Mouse (Mus musculus) ovary, postnatal 14 days (tissue): ENCODE measurements at regions not wholly inside any gene's neighbourhood (a gene's known extent, or its start where the extent isn't known, plus 50 kb on each side); places are given as distances from the start of the nearest gene placed in this dataset.

Experiments used
- DNase-seq: peaks from one replicate; pipeline ENCODE4 v3.0.0; 2022; ENCODE audit warnings: low spot score

DNA sequence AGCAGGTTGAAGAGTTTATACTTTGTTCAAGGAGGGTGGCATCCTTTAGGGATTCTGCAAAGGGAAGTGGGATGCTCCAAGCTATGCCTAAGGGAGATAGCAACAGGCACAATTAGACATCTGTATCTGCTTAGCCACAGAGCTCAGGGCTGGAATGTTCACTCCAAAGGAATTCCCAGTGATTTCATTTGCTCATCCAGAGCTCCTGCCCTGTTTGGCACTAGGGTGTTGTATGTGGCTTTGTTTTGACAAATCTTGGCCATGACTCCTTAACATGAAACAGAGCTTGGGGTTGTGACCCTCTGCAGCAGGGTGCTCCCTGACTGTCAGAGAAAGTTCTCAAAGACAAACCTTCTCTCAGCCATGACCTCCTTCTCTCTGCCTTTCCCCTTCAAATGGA is 194.8 kb upstream of the 1810046K07Rik start:
- no peak for DNase-seq

DNA sequence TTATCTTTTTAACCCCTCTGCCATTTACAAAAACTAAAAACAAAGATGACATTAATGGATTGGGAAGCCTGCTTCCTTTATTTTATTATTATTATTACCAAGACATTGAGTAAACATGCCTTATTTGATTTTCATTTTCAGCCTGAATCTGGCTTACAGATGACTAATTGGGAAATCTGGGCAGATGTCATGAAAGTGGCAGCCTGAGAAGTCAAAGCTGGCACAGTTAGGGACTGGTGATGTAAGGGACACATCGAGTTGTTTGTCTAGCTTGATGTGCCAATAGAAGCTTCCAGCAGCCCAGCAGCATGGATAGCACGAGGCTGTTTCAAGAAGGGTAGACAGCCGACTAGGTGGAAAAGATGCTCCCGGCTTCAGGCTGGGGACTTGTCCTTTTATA is 197.2 kb upstream of the 1810046K07Rik start:
- DNase-seq, result no peak

DNA sequence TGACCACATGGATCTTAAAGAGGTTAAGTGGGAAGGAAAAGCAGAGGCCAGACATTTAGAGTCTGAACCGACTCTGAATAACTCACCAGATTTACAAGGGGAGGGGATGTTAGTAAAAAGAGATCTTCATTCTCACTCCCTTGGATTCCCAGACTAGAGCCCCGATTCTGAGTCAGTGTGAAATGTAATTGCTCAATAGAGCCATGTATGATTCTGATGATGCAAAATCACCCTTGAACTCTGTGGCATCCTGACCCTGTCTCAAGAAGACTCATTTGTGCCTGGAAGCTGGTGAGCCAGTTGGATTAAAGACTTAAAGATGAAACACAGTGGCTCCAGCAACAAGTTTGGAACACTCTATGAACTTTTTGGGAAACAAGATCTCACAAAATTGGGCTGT is 210.2 kb upstream of the 1810046K07Rik start:
- DNase-seq, result no peak

DNA sequence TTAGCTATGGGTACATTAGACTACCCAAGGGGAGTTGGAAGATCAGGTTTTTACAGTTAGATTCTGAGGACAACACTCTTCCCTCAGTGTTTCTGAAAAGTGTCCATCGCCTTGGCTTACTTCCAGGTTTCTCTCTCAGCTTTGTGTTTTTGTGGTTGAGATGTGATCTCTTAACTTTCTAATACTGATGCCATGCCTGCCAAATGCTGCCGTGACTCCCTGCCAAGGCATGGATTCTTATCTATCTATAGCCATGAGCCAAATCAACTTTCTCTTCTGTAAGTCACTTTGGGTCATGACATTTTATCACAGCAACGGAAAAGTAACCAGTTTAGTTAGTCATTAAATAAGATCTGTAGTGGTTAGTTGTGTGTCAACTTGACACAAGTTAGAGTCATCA is 213.2 kb upstream of the 1810046K07Rik start:
- no peak for DNase-seq

DNA sequence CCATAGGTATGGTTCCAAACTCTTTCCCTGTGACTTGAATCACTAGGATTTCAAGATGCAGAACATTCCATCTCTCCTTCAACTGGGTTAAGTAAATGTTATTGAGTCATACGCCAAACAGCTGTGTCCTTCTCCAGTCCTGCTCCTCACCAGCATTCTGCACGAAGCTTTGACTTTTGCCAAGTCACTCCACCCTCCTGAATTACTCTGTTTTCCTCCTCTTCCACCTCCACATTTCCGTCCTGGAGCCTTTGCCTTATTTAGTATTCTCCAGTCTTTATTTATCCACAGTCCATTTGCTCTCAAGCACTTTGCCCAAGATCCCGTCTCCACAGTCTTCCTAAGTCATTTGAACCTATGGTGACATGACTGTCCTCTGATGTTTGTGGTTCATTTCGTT is 193.1 kb upstream of the Arhgap20 start:
- no peak for DNase-seq

DNA sequence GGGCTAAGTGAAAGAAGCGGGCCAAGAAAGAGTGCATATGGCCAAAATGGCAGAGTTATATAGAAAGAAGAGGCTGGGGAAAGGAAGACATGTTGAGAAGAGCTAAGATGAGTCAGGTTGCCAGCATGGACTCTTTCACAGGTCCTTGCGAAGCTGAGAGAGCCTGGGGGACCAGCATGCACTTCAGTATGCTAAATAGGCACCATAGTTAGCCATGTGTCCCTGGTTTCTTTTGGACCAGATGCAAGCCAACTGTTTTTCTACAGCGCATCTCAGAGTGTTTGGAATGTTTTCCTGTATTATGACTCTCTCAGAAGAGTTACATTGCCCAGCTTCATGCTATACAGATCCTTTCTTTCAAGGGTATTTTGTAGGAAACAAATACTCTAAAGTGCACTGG is 183.5 kb upstream of the Arhgap20 start:
- no peak for DNase-seq

DNA sequence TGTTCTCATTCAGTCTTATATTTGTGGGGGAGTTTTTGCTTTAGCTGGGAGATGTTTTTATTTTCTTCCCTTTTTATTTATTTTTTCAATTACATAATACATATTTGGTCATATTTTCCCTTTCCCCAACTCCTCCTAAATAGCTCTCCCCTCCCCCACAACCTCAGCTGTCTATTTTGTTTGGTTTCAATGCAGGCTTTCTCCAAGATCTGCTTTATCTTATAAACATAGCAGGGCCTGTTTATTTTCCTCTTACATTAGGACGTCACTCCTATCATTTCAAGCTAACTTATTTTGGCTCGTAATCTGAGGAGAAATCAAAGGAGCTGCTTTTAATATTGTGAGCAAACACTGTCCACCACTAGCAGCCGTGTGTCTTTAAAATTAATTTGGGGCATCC is 171.4 kb upstream of the Arhgap20 start:
- no peak for DNase-seq

DNA sequence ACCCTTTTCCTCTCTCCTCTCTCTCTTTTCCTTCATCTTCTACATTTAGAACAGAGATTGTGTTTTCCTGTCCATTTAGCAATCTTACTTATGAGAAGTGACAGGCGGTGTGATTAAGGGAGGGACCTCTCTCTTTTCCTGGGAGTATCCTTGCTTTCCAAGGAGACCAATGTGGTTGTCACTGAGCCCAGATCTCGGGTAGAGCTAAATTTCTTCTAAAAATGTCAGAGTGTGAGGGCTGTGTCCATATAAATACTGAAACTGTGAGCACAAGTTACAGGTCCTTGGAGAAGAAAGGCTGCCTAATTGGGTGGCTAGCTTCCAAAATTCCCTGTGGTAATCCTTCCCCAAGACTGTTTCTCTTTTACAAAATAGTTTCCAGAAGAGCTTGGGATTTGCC is 166.4 kb upstream of the Arhgap20 start:
- no peak for DNase-seq

DNA sequence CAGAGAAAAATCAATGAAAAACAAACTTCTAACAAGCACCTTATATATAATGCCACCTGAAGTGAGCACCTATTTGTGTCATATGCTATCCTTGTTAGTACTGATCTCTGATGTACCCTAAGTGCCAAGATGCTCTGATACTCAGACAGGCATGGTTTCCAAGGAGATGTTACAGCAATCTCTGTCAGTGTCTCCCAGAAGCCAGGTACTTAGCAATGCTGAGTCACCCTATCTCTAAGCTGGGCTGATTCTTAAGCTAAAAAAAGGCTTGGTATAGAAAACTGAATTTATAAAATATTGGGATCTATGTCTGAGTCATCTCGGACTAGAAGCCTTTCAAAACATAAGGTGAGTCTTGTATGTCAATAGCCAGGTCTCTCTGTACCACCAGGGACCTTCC is 157.0 kb upstream of the Arhgap20 start:
- no peak for DNase-seq

DNA sequence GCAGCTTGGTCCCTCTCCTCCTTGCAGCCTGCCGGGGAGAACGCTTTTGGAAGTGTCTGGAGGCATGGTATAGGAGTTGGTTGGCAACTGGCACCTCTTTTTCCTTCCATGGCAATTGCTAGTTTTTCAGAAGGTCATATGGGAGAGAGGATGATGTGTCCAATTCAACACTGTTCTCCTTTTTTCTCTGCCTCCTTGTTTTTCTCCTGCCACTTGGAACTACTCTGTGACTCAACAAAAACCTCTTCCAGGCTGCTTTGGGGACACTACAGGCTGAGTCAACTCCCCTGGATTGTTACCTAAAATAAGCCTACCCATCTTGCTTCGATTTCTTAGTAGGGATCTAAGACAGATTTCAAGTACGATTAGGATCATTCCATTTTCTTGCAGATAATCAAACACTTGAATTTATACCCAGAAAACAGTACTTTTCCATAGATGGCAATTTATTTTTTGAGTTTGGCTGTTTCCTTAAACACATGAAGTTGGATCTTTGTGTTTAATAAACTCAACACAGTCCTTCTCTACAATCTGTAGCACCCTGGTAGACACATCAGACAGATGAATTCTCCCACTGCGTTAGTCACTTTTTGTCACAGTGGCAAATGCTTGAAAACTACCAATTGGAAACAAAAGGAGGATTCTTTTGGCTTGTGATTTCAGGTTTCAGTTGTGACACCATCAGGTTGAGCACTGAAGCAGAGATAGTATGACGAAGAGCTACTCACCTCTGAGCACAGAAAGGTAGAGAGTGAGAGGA is 156.3 kb upstream of the Arhgap20 start:
- no peak for DNase-seq

DNA sequence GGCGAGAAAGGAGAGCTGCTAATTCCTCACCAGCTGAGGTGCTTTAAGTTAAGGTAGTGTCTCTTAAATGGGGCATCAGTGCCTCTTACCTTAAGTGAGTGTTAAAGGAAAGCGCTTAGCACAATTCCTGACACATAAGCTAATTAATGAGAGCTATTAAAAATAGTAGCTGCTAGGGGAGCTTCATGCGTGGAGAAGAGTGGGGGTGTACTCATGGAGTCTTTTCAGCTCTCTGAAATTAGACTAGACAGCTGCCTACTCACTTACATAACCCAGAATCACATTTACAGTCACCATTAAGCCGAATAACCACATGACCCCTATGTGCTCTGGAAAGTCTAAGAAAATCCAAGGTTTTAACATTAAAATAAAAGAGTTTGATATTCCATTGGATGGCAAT is 139.0 kb upstream of the Arhgap20 start:
- no peak for DNase-seq

DNA sequence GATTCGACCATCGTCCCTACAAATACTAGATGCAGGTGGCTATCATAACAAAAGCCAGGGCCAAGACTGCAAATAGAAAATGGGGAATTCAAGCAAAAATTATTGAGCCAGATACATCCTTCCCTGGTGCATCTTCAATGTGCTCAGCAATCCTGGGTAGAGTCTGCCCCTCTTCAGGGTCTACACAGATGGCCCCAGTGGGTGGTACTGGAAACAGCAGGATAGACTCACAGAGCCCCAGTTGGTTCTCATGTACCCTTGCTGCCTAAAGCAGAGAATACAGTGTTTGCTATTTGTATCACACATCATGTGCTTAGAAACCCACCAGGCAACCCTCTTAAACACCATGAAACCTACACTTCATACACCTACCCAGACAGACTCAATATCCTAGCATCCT is 129.0 kb upstream of the Arhgap20 start:
- no peak for DNase-seq

DNA sequence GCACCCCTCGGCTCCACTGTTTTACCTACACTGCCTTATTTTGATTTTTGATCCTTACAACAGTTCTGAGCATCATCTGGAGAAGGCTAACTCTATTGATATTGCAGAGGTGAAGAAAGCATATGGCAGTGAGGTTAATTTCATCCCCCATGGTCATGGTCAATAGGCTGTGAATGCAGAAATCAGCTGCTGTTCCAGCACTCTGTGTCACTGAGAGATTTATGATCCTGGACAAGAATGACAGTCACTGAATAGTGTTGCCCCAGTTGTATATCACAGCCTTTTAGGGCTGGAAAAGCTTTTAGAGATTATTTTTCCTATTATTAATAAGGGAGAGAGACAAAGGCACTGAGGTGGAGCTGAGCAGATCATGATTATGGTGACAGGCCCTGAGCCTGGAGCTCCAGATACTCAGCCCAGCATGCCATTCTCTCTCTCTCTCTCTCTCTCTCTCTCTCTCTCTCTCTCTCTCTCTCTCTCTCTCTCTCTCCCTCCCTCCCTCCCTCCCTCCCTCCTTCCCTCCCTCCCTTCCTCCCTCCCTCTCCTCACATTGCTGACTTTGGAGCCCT is 128.5 kb upstream of the Arhgap20 start:
- DNase-seq, result no peak

DNA sequence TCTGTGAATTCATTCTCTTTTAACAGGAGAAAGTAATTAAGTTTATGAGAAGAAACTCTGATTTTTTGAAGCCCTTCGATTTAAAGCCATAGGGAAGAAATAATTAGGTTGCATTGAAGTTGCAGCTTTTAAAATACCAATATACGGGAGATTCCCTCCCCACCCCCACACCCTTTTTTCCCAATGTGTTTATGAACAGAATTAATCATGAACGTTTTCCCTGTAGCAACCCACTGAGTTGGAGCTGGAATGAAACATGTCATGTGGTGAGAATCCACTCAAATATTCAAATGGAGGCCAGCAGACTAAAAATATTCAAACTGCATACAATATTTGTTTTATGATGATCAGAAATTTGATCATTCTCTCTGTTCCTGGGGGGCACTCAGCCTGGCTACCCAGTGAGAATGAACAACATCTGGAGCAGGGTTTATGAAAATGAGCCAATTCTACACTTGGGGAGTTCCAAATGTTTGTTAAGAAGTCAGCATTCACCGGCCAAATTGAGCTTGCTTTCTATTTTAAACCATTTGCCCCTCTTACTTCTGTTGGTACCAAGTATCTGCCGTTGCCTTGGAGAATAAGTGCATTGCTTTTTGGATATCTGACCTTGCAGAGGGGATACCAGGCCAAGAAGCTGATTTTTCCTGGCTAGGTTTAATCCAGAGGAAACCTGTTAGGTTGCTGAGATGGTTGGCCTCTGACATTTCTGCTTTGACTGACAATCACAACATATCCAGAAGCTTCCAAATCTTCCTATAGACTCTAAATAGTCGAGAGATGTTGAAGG is 127.8 kb upstream of the Arhgap20 start:
- no peak for DNase-seq

DNA sequence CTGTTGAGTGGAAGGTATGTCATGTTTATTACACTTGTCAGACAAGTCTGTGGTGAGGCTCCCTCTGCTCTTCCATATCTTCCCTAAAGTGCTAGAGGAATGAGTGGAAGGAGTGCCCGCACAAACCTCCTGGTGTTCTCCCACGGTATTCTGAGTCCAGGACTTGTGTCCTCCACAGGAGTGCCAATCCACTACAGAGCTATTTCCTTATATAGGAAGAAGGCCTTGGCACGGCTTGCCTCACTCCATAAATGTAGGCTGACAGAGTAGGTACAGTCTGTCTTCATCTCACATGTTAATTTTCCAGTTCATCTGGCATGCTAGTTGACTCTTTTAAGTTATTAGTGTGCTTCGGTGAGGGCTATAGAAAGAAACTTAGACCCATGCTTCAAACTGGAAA is 123.4 kb upstream of the Arhgap20 start:
- DNase-seq, result no peak

DNA sequence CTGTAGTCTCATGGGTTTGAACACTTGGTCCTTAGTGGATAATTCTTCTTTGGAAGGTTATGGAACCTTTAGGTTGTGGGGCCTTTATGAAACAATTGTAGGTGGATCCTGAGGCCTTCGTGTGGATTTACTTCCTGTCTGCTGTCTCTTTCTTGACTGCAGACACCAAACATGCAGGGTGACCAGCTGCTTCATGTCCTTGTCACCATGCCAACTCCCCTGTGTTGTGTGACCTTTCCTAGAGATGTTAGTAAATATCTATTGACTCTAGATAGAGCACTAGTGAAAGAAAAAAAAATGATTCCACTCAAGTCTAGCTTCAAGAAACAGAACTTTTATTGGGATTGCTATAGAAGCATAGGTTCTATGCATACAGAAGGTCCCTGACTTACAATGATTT is 119.7 kb upstream of the Arhgap20 start:
- DNase-seq, result no peak

DNA sequence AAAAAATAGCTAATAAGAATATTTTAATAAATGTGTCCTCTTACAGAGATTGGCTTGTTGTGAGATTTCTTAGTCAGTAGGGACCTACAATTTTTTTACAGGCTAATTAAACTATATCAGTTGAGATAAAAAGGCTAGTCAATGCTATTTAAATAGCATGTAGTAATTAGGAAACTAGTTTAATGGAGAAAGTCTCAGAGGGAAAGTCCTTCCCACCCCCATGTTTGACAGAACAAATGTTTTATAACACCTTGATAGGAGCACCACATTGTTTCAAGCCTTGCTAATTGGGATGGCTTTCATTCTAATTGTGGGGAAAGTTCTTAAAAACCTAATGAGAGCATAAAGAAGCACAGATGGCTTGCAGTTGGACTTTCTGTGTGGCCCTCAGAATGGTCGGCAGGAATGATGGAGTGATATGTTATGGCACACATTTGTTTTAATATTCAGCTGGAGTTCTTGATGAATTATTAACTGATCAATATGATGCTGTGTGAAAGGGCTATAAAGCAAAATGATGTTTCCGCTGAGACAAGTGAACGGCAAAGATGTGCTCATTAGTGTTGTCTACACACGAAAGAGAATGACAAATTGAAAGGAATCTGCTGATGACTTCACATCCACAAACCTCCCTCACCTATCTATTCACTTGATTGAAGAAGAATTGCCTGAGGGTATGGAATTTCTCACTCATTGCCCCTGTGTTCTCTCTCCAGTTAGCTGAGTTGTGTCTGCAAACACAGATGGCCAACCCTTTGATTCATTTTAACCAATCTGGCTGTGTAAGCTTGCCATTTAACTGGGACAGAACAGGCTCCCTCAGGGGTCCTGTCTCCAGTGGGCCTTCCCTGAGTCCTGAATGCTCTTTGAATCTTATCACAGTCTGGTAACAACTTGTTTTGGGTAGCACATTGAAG is 111.5 kb upstream of the Arhgap20 start:
- no peak for DNase-seq

DNA sequence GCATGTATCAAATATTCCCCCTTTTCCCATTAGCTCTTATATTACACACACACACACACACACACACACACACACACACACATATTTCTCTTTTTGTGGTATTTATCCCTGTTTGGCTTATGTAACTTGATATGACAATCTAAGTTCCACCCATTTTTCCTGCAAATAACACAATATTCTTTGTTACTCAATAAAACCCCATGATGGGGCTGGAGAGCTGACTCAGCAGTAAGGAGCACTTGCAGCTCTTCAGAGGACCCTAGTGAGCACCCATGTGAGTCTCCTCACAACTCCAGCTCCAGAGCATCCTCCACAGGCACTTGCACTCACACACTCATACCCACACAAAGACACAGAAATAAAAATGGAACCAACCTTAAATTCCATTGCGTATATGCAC is 110.5 kb upstream of the Arhgap20 start:
- DNase-seq, result no peak

DNA sequence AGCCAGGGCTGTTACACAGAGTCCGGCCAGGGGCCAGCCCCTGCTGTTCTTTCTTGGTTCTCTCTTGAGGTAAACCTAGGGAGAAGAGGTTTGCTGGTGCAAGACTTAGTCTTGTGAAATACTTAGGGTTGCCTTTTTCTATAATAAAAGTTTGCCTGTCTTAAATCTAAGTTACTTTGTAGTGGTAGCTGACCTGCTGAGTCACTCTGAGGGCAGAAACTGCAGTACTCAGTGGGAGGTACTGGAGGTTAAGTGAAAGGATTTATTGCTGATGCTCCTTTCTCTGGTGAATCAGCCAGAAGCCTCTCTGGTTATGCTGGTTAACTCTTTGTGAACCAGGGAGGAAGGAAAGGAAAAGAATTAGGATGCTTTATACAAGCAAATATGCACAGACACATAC is 107.3 kb upstream of the Arhgap20 start:
- DNase-seq, result no peak

DNA sequence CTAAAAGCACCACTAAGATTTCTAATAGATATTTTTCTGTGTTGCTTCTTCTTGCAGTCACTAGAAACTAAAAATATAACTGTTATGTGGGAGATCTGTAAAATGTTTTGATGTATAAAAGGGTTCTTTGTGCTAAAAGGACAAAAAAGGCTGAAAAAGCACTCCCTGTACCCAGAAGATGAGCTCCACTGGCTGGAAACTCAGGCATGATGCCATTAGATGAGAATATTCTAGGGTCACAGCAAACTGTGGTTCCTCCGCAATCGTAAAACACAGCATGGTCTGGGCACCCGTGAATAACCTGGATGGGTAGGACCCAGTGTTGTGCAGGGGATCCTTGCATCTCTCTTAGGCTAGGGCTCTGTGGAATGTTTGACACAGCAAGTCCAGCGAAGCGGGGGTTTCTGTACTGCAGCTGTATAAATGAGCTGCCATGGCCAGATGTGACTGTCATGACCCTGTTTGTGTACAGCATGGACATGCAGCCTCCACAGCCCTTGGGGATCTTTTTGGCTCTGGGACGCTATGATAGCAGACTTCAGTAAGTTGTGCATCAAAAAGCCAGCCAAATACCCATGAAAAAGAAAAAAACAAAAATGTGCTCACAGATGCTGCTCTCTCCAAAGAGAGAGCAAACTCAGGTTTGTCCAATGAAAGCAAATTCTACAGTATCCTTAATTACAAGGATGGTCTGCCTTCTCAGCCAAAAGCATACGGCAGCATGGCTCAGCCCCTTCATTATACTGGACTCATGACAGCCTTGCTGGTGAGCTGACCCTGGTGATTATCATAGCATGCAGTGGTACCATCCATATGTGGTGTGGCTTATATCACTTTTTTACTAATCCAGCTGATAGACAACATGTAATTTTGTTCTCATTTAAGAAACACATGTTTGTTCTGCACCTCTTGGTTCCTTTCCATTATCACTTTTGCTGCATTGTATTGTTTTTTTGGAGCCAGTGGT is 103.9 kb upstream of the Arhgap20 start:
- DNase-seq, result peak; percentile 12

DNA sequence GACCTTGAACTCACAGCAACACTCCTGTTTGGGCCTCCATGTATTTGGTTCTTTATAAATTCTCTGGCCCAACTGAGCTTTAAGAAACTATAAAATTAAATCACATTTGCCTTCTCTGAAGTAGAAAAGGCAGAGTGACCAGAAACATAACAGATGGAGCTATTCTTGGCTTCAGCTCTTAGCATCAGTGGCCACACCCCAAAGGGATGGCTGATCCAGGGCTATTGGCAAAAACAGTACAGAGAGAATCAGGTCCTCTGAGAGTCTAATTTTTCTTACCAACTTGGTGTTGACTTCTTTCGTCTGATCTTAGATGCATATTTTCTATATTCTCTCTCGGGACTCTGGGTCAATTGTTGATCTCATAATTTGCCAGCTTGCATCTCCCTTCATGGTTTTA is 103.2 kb upstream of the Arhgap20 start:
- DNase-seq, result no peak
